Mouse (Mus musculus) heart, adult 2 months (tissue): ENCODE results near the gene Wdr25.

ENCODE experiments used
- CTCF ChIP-seq: fragments of 200-600 bp; IDR thresholded peaks from 2 replicates; pipeline ENCODE4 v1.8.1; 2022; ENCODE audit warnings: antibody characterized with exemption, mild to moderate bottlenecking, moderate library complexity
- EP300 ChIP-seq: fragments of 200-500 bp; IDR thresholded peaks from 2 replicates; pipeline ENCODE4 v1.6.1; 2011; ENCODE audit warnings: low read depth, low read length, control low read depth; ENCODE audit not compliant: insufficient read depth
- POLR2A ChIP-seq: fragments of 200-500 bp; IDR thresholded peaks from 2 replicates; pipeline ENCODE4 v1.6.1; 2011; ENCODE audit warnings: mild to moderate bottlenecking, low read depth, low read length, control low read depth; ENCODE audit not compliant: insufficient read depth

- TF ChIP-seq CTCF (no peak), POLR2A (no peak), EP300 (no peak)
Measured at GRCm38 (mm10) chr12:108852822-108853221, 40.6 kb upstream of the Wdr25 start.
